Mouse (Mus musculus): ENCODE measurements around the gene Dnaja4.

DNA sequence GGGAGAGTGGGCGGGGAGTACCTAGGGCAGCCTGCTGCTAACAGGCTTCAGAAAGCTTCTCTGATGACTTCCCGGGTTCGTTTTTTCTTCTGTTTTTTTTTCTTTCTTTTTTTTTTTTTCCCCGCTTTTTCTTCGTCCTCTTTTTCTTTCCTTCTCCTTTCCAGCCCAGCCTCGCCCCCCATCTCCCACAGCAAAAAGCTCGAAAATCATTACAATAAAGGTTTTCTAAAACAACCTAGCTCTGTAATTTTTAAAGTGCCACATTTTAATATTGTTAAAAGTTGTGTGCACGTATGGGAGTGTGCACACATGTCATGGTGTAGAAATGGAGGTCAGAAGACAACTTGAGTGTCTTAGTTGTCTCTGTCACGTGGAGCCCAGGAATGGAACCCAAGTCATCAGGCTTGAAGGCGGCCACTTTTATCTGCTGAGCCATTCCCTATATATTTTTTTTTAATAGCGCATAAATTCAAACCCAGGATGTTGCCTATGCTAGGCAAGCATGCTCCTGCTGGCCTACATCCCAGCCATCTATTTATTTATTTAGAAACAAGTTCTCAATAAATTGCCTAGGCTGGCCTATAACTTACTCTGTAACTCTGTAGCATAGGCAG, 36.1 kb downstream of the Dnaja4 start:
- no peak for TF ChIP-seq CTCF (IDR thresholded peaks at IDR 0.05; ENCODE audit: control insufficient read depth, insufficient read depth, insufficient replicate concordance, low read depth, low read length)
- TF ChIP-seq POLR2A (IDR thresholded peaks at IDR 0.05; ENCODE audit: control insufficient read depth, low read depth, low read length), result no peak; the same call in 1 of the 2 replicates
